Mouse (Mus musculus) CH12.LX (cell line): ENCODE measurements around the gene Sh3bp5.

ENCODE experiments used
- CTCF ChIP-seq, 2 experiments: IDR thresholded peaks in 1 of 2; conservative IDR thresholded peaks in 1 of 2; 2 replicates each; pipeline ENCODE4 v1.5.1; 2011 to 2012; ENCODE audit warnings: low read depth in 2 of 2, low read length in 2 of 2, improper control_type of control experiment in 1 of 2, inconsistent platforms in 1 of 2, mild to moderate bottlenecking in 1 of 2, moderate library complexity in 1 of 2
- E2F4 ChIP-seq: IDR thresholded peaks from 2 replicates; pipeline ENCODE4 v1.6.1; 2011; ENCODE audit warnings: low read depth, low read length, improper control_type of control experiment; ENCODE audit not compliant: insufficient replicate concordance
- JUN ChIP-seq: IDR thresholded peaks from 2 replicates; pipeline ENCODE4 v1.6.1; 2011; ENCODE audit warnings: low read depth, mild to moderate bottlenecking, low read length, improper control_type of control experiment, moderate library complexity; ENCODE audit not compliant: insufficient read depth
- JUND ChIP-seq: conservative IDR thresholded peaks from 2 replicates; pipeline ENCODE4 v1.6.1; 2011; ENCODE audit warnings: low read depth, low read length, improper control_type of control experiment
- KAT2A ChIP-seq: IDR thresholded peaks from 2 replicates; pipeline ENCODE4 v1.6.1; 2012; ENCODE audit warnings: low read length, improper control_type of control experiment, inconsistent platforms; ENCODE audit not compliant: insufficient replicate concordance
- MAFK ChIP-seq: IDR thresholded peaks from 2 replicates; pipeline ENCODE4 v1.6.1; 2011; ENCODE audit warnings: low read length, improper control_type of control experiment; ENCODE audit not compliant: insufficient replicate concordance
- MAX ChIP-seq: IDR thresholded peaks from 2 replicates; pipeline ENCODE4 v1.6.1; 2011; ENCODE audit warnings: low read length, improper control_type of control experiment
- MXI1 ChIP-seq: IDR thresholded peaks from 2 replicates; pipeline ENCODE4 v1.6.1; 2011; ENCODE audit warnings: mild to moderate bottlenecking, low read depth, low read length, improper control_type of control experiment
- MYC ChIP-seq: IDR thresholded peaks from 2 replicates; pipeline ENCODE4 v1.6.1; 2011; ENCODE audit warnings: low read depth, mild to moderate bottlenecking, improper control_type of control experiment, low read length
- NELFE ChIP-seq: IDR thresholded peaks from 2 replicates; pipeline ENCODE4 v1.6.1; 2011; ENCODE audit warnings: low read depth, low read length, improper control_type of control experiment
- NRF1 ChIP-seq: IDR thresholded peaks from 2 replicates; pipeline ENCODE4 v1.6.1; 2014; ENCODE audit warnings: low read depth, mild to moderate bottlenecking, inconsistent platforms, low read length, improper control_type of control experiment, moderate library complexity
- POLR2A ChIP-seq: IDR thresholded peaks from 2 replicates; pipeline ENCODE4 v1.6.1; 2011; ENCODE audit warnings: low read depth, mild to moderate bottlenecking, improper control_type of control experiment, low read length

DNA sequence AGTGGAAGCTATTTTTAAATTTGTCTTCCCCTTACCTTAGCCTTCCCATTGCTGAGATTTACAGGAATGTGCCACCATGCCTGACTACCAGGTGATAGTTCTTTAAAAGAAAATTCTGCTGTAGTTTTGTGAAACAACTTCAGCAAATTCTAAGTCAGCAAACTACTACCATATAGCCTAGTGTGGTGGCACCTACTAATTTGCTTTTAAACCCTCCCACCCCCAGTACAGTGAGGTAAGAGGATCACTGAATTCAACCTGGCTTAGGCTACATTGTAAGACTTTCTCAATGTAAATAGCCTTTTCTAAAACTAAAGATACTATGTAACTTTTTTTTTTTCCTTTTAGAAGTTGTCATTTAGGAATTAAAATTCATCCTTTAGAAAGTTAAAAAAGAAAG lies 97.9 kb downstream of the Sh3bp5 start:
- TF ChIP-seq JUN (no peak), MXI1 (peak; percentile 56; the same call in 1 of the 2 replicates), MAX (no peak), POLR2A (no peak), NRF1 (no peak), JUND (no peak), MYC (no peak), MAFK (no peak), CTCF (conservative IDR thresholded peaks at IDR 0.05 in 1 of 2, IDR thresholded peaks at IDR 0.05 in 1 of 2; ENCODE audit: low read depth in 2 of 2, low read length in 2 of 2) (no peak), NELFE (no peak), E2F4 (no peak), KAT2A (no peak)
